13 mouse cellular contexts compared by ENCODE assay signal in genomic region chr7:122562586-122562985, GRCm38 (mm10).
DNase-seq lines count a peak whose midpoint lies in the region; ATAC-seq and TF ChIP-seq lines count a peak whose summit lies in the region.
"Had no signal": no experiment of that assay in that cellular context is flagged by ENCODE, and none has a peak within 500 bp of the region (broad histone marks: within the 10 kb centered on the region; RNA-seq: fewer than 3 reads in every experiment).

No protein-coding gene starts in this region.

- no peak overlapping the region for H3K27ac ChIP-seq in lung, postnatal 0 days (ENCODE audit: low read length)
- no peak overlapping the region for H3K27ac ChIP-seq in midbrain, postnatal 0 days (ENCODE audit: low read depth, low read length)
- H3K27ac ChIP-seq: forebrain, embryonic 15.5 days; hindbrain, postnatal 0 days; midbrain, embryonic 15.5 days had no signal

- no peak overlapping the region for H3K4me3 ChIP-seq in lung, postnatal 0 days (ENCODE audit: low read depth, low read length)
- H3K4me3 ChIP-seq in C2C12 (ENCODE audit: insufficient read depth, poor library complexity, severe bottlenecking): no peak overlapping the region
- no peak overlapping the region for H3K4me3 ChIP-seq in midbrain, postnatal 0 days (ENCODE audit: low read depth, low read length)
- H3K4me3 ChIP-seq: forebrain, embryonic 15.5 days; megakaryocyte, embryonic 14.5 days; midbrain, embryonic 15.5 days had no signal

- ATAC-seq in lung, postnatal 0 days: no peak
- ATAC-seq in midbrain, postnatal 0 days (ENCODE audit: low FRiP score): no peak
- ATAC-seq: forebrain, embryonic 15.5 days; hindbrain, postnatal 0 days; liver, postnatal 0 days; midbrain, embryonic 15.5 days had no signal

- H3K4me1 ChIP-seq in lung, postnatal 0 days (ENCODE audit: insufficient read depth, low read depth, low read length): no peaks in the 10 kb centered on the region
- H3K4me1 ChIP-seq in midbrain, postnatal 0 days (ENCODE audit: insufficient read depth, low read length): no peaks in the 10 kb centered on the region
- H3K4me1 ChIP-seq: megakaryocyte, embryonic 14.5 days had no signal

- 24% methylated on average over 5 of the region's 5 CpGs for WGBS in lung, postnatal 0 days
- 77% methylated on average over 5 of the region's 5 CpGs for WGBS in midbrain, postnatal 0 days

- H3ac ChIP-seq in C2C12 (ENCODE audit: control insufficient read depth, insufficient read length, low read depth): no peak overlapping the region

- H3K79me3 ChIP-seq in C2C12 (ENCODE audit: low read depth): no peaks in the 10 kb centered on the region

- TF ChIP-seq EP300 in lung, postnatal 0 days (IDR thresholded peaks at IDR 0.05): no peak

- H3K9ac ChIP-seq in lung, postnatal 0 days (replicated peaks; ENCODE audit: low read depth): no peak overlapping the region
- no peak overlapping the region for H3K9ac ChIP-seq in midbrain, postnatal 0 days (replicated peaks; ENCODE audit: low read length, poor library complexity, severe bottlenecking)
- H3K9ac ChIP-seq: forebrain, embryonic 15.5 days; liver, postnatal 0 days; midbrain, embryonic 15.5 days had no signal

- DNase-seq in heart, adult 8-10 months (ENCODE audit: low spot score): peak; percentile 40
- no peak for DNase-seq in heart, postnatal 25 days (ENCODE audit: low spot score)
- peak; percentile 10 for DNase-seq in lung, postnatal 0 days (ENCODE audit: low spot score)
- no peak for DNase-seq in lung, postnatal 25 days (ENCODE audit: low spot score)
- peak; percentile 18 to 38 for DNase-seq in adrenal gland, postnatal 36 days
- no peak for DNase-seq in midbrain, postnatal 0 days (ENCODE audit: low spot score)
- DNase-seq: kidney, adult 18-20 months; liver, postnatal 0 days had no signal

- no peaks in the 10 kb centered on the region for H3K79me2 ChIP-seq in C2C12 (ENCODE audit: control insufficient read depth, insufficient read depth)

- H3K36me3 ChIP-seq in lung, postnatal 0 days (ENCODE audit: insufficient read depth, low read length): no peaks in the 10 kb centered on the region
- H3K36me3 ChIP-seq in C2C12 (ENCODE audit: control insufficient read depth, insufficient read depth): no peaks in the 10 kb centered on the region
- no peaks in the 10 kb centered on the region for H3K36me3 ChIP-seq in midbrain, postnatal 0 days (ENCODE audit: insufficient read depth, low read length)
- H3K36me3 ChIP-seq: forebrain, embryonic 15.5 days; midbrain, embryonic 15.5 days had no signal

- TF ChIP-seq CTCF in lung, postnatal 0 days (IDR thresholded peaks at IDR 0.05): no peak
- TF ChIP-seq CTCF in C2C12 (IDR thresholded peaks at IDR 0.05; ENCODE audit: control insufficient read depth, insufficient read depth, insufficient read length): no peak
- no peak for TF ChIP-seq CTCF in midbrain, postnatal 0 days (IDR thresholded peaks at IDR 0.05)

- intact Hi-C loops in heart, postnatal 25 days (cut with DNase I): no loop called here

- H3K4me2 ChIP-seq in lung, postnatal 0 days (replicated peaks; ENCODE audit: low read depth, low read length): no peak overlapping the region
- no peak overlapping the region for H3K4me2 ChIP-seq in midbrain, postnatal 0 days (ENCODE audit: low read depth, low read length, poor library complexity, severe bottlenecking)
- H3K4me2 ChIP-seq: forebrain, embryonic 15.5 days; midbrain, embryonic 15.5 days had no signal

- H3K27me3 ChIP-seq in lung, postnatal 0 days (replicated peaks; ENCODE audit: insufficient read depth, low read length): no peaks in the 10 kb centered on the region
- no peaks in the 10 kb centered on the region for H3K27me3 ChIP-seq in C2C12 (ENCODE audit: control insufficient read depth, insufficient read depth, insufficient read length)
- no peaks in the 10 kb centered on the region for H3K27me3 ChIP-seq in midbrain, postnatal 0 days (ENCODE audit: insufficient read depth, low read length)
- H3K27me3 ChIP-seq: forebrain, embryonic 15.5 days; midbrain, embryonic 15.5 days had no signal

- no peaks in the 10 kb centered on the region for H3K9me3 ChIP-seq in lung, postnatal 0 days (ENCODE audit: low read length)
- H3K9me3 ChIP-seq in midbrain, postnatal 0 days (ENCODE audit: low read length): no peaks in the 10 kb centered on the region
- H3K9me3 ChIP-seq: forebrain, embryonic 15.5 days; midbrain, embryonic 15.5 days had no signal

TF ChIP-seq in C2C12, 6 proteins besides CTCF, POLR2A, EP300 and RAD21:
- TF ChIP-seq MYOG (IDR thresholded peaks at IDR 0.05; ENCODE audit: control insufficient read depth, extremely low read depth, insufficient read length) (no peak), MAX (IDR thresholded peaks at IDR 0.05) (no peak), FOSL1 (IDR thresholded peaks at IDR 0.05; ENCODE audit: insufficient read depth, low read length, poor library complexity, severe bottlenecking) (peak; percentile 49), MYOD1 (IDR thresholded peaks at IDR 0.05; ENCODE audit: control insufficient read depth, insufficient read length, low read depth) (peak; percentile 4)

Comparison
In these comparisons a context has a peak if more than half of its experiments do, and no peak if none do; other contexts are left out.
1. DNase-seq: peak in heart, adult 8-10 months (single experiment), lung, postnatal 0 days (single experiment) and adrenal gland, postnatal 36 days (2 of 2); none in heart, postnatal 25 days (single experiment), lung, postnatal 25 days (single experiment) and midbrain, postnatal 0 days (single experiment).